Mouse (Mus musculus) B cell, adult 2 months (primary cell): ENCODE measurements around the gene Dmrta1.
"Not testable (repeated sequence)": the region's sequence is repeated elsewhere in the genome, so short reads cannot be mapped to it uniquely, and the experiment has no call there.

Experiments used
- DNase-seq, 2 experiments: peaks; one replicate each; pipeline ENCODE4 v3.0.0; 2022

Gene Dmrta1

DNA sequence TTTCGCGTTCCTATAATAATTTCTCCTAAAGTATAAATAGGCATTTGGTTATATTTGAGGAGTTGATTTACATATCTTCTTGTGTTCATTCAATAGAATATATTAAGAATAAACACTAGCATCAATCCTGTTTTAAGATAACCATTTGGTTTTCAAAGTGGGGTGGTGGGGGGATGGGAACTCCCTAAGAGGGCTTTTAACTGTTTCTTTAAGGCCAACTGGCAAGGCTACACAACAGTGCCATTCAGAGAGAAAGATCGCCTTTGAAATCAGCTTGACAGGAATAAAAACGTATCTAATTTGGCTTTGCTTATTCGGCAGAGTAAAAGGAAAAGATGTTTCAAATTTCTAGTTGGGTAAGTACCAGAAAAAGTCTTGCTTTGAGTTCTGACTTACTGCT is at the start of gene Dmrta1:
Gene Dmrta1 (plus strand): TSS at position 242 of the 400 bp plus-strand sequence.
- DNase-seq: no peak

DNA sequence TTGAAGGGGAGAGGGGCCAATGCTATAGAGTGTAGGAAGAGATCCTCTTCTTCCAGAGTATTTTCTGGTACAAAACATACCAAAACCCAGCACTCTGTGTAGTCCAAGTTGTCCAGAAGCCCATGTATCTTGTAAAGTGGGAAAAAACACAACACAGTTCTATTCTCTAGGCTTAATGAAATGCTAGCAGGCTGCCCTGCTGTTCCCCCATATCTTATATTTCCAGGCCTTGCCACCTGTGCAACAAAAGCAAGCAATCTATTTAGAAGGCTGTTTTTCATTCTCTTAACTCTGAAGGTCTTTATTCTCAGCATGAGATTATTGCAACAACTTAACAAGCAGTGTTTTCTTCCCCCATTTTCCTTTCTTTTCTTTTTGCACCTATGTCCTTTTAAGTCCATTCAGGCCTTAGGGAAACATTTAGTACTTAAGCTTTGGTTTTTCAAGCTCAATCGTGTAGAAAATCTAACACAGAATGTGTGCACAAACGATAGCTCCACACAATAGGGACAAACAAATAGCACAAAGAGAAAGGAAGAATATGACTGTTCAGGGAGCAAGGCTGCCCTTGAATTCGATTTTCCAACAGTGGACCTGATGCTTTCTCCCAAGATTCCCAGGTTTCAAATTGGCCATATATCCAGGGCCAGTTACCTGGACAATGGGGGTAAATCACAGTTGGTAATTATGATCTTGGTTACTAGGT is 48.7 kb upstream of the Dmrta1 start:
- no peak for DNase-seq

DNA sequence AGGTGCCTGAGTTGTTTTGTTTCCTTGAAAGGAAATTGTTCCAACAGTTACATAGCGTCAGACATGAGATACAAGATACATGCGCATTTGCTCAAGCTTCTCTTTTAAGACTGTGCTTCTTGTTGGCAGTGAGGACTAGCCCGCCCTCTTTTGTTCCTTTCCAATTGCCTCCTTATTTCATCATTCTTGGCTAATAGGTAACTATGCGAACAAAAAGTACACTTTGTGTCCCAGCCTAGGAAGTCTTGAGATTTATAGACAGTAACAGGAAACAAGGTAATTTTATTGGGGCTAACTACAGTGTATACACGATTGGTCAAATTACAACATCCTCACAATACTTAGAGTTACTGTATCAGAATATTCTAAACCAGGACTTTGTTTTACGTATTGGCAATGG is 47.7 kb upstream of the Dmrta1 start:
- no peak for DNase-seq

DNA sequence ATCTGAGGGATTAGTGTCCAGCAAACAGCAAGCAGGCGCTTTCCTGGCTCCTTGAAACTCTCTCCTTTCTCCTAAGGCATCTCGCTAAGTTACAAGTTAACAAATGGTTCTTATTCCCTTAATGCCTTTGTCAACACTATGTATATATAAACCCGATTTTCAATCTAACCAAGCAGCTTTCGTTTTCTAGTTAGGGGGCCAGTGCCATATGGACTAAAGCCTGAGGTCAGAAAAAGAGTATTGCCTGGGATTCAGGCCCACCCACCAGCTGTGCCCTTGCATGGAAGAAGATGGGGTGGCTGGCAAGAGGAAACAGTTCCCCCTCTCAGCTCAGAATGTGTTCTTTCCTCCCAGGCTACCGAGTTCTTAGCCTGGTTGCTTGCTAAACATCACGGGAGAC is 40.6 kb upstream of the Dmrta1 start:
- no peak for DNase-seq

DNA sequence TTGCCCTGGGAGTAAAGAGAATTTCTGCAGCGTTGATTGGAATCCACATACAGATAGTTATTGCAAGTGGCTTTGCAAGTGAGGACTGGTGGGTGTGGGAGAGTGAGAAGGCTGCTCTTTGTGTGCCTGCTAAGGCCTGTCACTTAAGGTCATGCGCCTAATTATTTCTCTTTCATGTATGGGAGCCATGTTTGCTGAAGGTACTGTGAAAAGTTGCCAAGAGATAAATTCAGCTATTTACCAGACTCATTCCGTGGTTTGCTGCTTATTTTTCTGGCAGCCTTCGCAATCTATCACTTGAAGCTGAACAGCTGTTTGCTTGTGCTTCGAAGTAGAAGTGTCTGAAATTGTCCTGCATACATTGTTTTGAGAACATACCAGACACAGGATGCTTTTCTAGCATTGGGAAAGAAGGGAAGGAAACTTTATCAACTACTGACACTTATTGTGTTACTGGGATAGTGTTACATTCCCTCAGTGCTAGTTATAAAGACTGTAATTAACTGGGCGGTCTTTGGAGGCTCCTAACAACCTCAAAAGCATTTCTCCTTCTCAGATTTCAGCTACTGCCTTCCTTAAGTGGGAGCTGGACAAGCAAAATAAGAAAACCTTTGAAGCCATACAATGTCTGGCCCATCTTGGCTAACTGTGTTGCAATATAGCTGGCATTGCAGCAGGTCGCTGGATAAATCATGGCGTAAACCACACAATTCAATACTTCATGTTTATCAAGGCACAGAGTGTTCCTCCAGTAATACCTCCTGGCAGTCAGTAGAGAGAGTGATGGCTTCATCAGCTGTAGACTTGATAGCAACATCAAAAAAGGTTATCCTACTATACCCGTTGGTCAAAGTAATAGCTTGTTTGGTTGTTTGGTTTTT is 34.8 kb upstream of the Dmrta1 start:
- DNase-seq: no peak

DNA sequence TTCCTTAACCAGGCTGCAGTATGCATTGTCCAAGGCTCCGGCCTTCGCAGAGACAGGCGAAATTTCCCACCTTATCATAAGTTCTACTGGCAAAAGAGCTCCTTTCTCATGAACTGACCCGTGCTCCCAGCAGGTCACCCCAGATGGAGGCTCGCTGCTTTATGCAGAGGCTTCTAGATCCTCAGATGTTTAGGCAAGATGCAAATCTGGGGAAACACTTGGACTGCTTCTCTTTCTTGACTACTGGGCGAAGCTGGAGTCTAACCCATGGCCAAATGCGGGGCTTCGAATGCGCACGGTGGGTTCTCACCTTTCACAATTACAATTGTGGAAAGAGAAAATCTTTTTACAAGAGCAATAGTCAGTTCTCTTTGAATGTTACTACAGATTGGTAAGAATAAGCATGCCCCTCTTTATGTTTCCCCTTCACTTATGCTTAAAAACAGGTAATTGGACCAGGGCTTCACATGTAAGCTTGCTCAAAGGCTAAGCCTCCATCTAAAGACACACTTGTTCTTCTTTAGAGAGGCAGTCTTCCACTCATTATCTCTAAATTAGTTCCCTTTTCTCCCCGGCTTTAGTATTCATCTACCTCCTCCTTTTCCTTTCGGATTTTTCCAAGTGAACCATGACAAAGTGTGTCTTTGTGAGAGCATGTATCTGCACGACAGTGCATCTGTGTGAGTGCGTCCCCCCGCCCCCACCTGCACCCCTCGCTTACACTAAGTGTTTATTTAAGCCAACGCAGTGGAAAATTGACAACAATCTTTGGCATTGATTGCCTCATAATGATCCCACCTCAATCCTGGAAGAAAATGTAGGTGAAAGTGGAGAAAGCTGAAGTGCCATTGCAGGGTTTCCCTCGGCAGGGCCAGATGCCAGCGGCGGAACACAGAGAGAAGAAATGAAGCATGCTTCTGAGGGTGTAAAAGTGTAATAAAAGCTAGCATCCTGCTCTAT is 28.6 kb upstream of the Dmrta1 start:
- no peak for DNase-seq

DNA sequence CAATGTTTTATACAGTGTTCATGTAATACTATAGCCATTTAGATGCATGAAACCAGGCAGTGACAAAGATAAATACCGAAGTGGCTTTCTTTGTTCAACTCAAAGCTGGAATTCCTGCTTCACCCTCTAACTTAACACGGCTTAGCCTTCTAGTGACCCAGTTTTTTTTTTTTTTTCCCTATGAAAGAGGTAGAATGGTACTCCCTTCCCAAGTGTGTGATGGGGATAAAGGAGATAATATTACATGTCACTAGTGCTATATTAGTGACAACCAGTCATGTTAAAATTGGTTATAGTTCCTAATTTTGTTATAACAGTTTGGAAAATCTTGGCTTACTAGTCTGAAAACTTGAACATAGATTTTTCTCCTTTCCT is 27.9 kb upstream of the Dmrta1 start:
- no peak for DNase-seq

DNA sequence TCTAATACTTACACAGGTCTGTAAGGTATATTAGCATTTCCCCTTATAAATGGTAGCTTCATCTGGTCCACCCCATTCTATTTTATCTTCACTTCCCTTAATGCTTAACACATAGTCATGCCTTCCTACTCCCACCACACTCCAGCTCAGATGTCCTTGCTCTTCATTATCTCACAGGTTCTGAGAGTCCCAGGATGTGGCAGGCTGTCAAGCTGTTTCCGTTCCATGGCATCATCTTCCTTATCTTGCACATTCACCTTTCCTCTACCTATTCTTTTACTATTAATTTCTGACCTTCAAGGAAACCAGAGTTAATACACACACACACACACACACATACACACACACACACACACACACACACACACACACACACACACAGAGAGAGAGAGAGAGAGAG is 27.5 kb upstream of the Dmrta1 start:
- DNase-seq: no peak

DNA sequence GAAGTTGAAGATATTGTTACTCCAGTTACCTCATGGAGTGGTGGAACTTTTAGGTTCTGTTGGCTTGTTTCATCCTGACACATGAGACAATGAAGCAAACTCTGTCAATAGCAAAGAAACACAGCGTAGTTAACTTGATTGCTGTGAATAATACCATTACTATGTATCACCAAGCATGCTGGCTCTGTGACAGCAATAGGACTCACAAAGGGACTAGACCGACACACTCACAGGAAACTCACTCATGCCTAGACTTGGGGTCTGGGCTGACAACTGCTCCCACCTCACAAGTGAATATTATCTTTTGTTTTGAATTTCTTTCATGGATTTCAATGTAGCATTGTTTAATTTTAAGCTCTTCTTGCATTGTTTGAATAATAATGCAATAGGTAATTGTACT is 15.8 kb upstream of the Dmrta1 start:
- DNase-seq: no peak

DNA sequence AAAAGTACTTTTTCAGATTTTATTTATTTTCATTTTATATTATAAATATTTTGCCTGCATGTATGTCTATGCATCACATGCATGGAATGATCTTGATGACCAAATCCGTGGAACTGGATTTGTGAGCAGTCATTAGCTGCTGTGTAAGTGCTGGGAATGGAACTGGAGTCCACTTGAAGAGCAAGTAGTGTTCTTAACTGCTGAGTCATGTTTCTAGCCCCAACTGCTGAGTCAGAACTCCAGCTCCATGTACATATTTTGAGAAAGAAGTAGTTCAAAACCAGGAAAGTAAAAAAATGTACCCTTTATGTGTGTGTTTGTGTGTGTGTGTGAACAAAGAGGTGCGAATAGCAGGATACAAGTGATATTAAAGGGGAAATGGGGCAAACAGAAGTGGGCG is 4.5 kb upstream of the Dmrta1 start:
- no peak for DNase-seq

DNA sequence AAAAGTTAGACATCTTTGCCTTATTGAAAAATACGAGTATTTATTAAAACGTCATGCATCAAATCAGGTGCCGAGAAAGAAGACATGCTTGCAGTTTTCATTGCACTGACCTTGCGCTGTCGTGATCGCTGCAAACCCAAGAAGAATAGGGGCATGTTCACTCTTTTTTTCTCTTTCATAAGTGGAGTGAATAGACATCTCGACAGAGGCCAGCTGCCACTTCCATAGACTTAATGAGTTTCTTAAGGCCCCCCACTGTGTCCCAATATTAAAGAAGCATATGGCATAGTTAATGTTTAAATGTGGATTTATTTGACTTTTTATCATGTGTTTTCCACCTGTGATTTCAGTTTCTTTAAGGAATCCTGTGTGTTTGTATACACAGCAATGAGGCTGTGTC is 1.3 kb upstream of the Dmrta1 start:
- no peak for DNase-seq

DNA sequence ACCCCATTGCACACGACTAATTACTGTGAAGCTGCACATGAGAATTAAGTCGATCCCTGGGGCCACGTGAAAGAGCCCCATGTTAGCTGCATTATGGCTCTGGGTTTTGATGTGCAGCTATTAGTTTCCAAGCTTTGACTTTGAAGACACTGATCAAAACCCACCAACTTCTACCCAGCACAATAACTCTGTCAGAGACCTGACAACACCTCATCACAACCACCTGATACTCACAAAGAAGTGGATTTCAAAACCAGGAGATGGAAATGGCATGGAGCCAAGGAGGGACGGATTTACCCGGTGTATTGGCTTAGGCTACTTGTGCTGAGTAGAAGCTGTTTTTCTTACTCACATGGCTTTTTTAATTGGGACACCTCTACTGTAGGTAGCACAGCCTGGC is 523 bp upstream of the Dmrta1 start:
- DNase-seq: no peak

DNA sequence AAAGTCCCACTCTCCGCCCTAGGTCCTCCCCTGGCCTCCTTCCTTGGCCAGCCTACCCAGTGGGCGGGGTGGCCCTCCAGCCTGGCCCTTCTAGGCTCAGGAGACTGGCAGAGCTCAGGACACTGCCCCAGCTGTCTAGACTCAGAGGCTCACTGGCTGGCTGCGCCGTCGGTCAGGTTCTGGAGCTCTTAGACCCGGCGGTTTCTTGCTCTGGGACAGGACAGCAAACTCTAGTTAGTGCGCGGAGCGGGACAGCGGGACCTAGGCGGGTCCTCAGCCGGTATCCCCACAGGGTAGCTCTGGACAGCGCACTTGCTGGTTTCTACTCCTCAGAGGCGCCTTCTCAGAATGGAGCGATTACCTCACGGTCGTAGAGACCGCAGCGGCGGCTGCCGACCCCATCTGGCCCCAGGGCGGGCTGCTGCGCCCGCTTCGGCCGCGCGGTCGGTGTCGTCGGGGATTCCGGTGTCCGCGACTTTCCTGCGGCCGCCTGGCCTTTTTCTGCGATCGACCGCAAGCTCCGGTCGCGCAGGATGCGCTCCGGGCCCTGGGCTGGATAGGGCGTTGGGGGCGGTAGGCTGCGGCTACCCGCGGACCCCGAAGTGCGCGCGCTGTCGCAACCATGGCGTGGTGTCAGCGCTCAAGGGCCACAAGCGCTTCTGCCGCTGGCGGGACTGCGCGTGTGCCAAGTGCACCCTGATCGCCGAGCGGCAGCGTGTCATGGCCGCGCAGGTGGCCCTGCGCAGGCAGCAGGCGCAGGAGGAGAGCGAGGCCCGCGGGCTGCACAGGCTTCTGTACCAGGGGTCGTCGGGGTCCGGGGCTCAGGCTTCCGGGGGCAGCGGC is 8.9 kb downstream of the Dmrta1 start:
- DNase-seq: no peak

DNA sequence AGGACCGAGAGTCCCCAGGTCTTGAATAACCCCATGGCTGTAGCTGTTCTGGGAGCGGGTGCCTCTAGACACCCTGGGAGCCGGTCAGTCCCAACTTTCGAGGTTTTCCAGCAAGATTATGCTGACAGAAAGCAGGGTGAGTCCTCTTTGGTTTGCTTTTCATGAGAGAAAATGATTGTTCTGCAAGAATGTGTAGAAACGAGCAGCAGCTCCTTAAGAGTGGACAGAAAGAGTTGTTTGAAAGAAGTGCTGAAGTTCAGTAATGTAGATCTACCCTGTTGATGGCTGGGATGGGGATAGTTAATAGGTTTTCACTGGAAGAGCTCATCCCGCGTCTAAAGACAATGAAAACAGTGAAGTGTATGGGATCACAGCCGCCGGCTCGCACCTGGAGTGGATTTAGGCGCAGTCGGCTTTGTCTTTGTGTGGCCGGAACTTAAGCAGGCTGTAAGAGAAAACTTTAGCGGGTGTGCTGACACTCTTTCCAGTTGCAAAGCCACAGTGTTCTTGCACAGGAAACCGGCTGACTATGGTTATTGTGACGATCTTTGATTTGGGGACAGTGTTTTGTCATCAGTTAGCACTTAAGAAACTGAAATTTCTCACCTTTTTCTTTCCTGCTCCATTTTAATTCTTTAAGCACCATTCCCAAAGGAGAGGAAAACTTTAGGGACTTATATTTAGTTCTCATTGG is 9.7 kb downstream of the Dmrta1 start:
- DNase-seq: no peak

DNA sequence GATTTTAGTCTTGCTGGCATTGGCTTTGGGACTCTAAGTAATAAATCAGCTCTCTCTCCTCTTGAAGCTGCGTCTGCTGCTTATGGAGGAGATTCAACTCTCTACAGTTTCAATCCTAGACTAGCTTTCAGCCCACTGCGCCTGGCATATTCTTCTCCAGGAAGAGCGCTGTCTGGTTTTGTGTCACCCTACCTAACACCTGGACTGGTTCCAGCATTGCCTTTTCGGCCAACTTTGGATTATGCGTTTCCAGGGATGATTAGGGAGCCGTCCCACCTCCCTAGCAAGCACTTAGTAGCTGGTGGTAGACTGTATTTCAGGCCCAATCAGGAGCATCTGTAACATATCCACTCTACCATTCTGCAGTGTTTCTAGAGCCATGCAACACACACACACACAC is 12.7 kb downstream of the Dmrta1 start:
- no peak for DNase-seq

DNA sequence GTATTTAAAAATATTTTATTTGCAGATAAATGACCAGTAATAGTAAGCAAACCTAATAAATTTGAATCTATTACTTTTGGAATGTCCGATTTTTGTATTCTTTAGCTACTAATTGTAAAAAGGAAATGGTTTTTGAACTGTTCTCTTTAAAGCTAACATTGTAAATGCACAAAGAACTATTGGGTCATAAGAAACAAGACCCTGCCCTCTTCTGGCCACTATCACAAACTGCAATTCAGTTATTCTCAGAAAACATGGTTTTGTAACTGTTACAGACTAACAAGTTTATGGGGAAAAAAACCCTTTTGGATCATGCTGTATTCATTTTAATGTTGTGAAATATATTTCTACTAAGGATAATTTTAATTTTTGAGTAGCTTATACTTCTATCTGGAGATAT is 13.5 kb downstream of the Dmrta1 start:
- DNase-seq: no peak

DNA sequence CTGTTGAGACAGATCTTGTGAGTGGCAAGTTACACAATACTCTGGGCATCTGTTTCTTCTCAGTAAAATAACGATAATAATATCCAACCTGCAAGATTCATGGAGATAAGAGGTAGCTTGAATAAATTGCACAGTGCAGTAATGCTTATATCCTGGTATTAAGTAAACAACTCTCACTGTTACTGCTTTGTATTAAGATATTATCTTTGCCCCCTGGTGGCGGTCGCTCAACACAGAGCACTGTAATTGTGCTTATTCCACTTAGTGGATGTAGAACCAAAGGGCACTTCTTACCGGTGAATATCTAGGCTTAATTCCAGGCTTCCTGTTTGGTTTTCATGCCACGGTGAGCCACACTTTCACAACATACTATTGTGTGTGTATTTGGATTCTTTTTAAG is 16.4 kb downstream of the Dmrta1 start:
- DNase-seq: no peak

DNA sequence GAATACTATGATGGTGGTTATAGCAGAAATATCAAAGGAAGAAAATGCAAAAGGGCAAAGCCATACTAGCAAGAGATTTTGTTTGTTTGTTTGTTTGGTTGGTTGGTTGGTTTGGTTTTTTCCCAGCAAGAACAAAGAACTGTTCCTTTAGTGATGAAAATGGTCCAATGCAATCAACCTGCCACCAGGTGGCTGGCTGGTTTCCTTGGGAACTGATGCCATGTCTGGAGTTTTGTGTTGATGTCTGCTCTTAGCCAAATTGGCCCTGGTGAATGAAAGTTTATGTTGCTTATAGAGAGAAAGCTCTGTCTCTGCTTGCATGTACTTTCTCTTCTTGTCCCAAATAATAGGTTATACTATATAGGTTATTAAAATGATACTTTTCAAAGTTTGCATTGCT is 18.7 kb downstream of the Dmrta1 start:
- DNase-seq: no peak

DNA sequence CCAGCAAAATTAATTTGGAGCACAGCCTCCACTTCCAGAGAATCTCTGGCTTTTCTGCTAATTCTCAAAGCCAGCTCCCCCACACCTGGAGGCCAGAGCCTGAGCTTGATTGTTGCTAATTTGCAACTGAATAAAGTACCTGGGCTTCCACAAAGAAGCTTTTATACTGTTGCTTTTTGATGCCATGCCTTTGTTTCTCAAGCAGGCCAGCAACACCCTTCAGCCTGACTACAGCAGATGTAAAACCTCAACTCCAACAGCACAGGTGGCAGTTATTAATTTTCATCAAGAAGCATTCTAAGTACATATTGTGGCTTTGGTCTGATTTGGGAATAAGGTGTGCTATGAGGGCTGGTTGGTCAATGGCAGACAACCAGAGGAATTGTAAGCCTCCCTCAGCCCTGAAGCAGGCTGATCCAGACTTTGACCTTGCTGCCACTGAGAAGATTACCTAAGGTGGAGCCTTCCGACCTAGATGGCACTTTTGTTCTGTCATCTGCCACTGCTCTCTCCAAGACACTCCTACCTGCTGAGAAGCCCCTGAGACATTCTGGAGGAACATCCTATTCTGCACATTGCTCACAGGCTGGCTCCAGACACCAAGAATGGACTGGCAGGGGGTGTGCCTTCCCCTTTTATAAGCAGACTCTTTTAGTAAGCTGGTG is 44.4 kb downstream of the Dmrta1 start:
- DNase-seq: not testable (repeated sequence)
